Mouse (Mus musculus) limb, embryonic 14.5 days (tissue): ENCODE measurements around the gene Fis1. TPM values are rescaled to one million over a fixed set of nuclear protein-coding genes. Genes with fewer than 3 reads are reported as not detected.

Source experiments
- ATAC-seq: fragments of 200-750 bp; cut with Nextera tagmentation; 2 replicates; pipeline ENCODE4 v1.8.0; 2017; ENCODE audit warnings: low read depth, moderate number of reproducible peaks, moderate TSS enrichment; ENCODE audit not compliant: low FRiP score
- DNase-seq: peaks from one replicate; pipeline ENCODE4 v3.0.0-alpha.2; 2015; ENCODE audit warnings: low spot score
- H3K27ac ChIP-seq: fragments of 300-500 bp; sonication (generic); replicated peaks from 2 replicates; pipeline ENCODE4 v1.5.1; 2014; ENCODE audit warnings: low read depth, mild to moderate bottlenecking, low read length, moderate library complexity, mixed read lengths
- H3K27me3 ChIP-seq: fragments of 300-500 bp; sonication (generic); 2 replicates; pipeline ENCODE4 v1.6.1; 2014; ENCODE audit warnings: low read length, mixed read lengths; ENCODE audit not compliant: control insufficient read depth, insufficient read depth
- H3K36me3 ChIP-seq: fragments of 300-500 bp; sonication (generic); 2 replicates; pipeline ENCODE4 v1.6.1; 2014; ENCODE audit warnings: mild to moderate bottlenecking, low read length, moderate library complexity, mixed read lengths; ENCODE audit not compliant: control insufficient read depth, insufficient read depth
- H3K4me1 ChIP-seq: fragments of 300-500 bp; sonication (generic); 2 replicates; pipeline ENCODE4 v1.6.1; 2014; ENCODE audit warnings: antibody characterized with exemption, low read length, mixed read lengths; ENCODE audit not compliant: control insufficient read depth, insufficient read depth
- H3K4me2 ChIP-seq: fragments of 300-500 bp; sonication (generic); replicated peaks from 2 replicates; pipeline ENCODE4 v1.6.1; 2014; ENCODE audit warnings: low read depth, mild to moderate bottlenecking, low read length, moderate library complexity; ENCODE audit not compliant: severe bottlenecking
- H3K4me3 ChIP-seq: fragments of 300-500 bp; sonication (generic); replicated peaks from 2 replicates; pipeline ENCODE4 v1.5.1; 2014; ENCODE audit warnings: low read length
- H3K9ac ChIP-seq: fragments of 300-500 bp; sonication (generic); 2 replicates; pipeline ENCODE4 v1.6.1; 2014; ENCODE audit warnings: mild to moderate bottlenecking, low read depth, low read length, moderate library complexity; ENCODE audit not compliant: severe bottlenecking
- H3K9me3 ChIP-seq: fragments of 300-500 bp; sonication (generic); 2 replicates; pipeline ENCODE4 v1.6.1; 2016; ENCODE audit warnings: low read length; ENCODE audit not compliant: control insufficient read depth
- POLR2A ChIP-seq: fragments of 200-500 bp; IDR thresholded peaks from 2 replicates; pipeline ENCODE4 v1.8.0; 2012; ENCODE audit warnings: inconsistent platforms, mild to moderate bottlenecking, moderate library complexity, borderline replicate concordance; ENCODE audit not compliant: insufficient read depth, insufficient read length; ENCODE audit errors: extremely low read depth
- WGBS: fragments of 180-500 bp; shearing (Covaris S2); extraction: QIAGEN DNeasy Blood & Tissue Kit; methylation state at CpG from one replicate; pipeline ENCODE4 v1.1.7; 2014; 5-methylcytosine and 5-hydroxymethylcytosine counted together
- polyA plus RNA-seq, 2 experiments: library from polyadenylated mRNA; depleted of rRNA in 1 of 2; stranded (reverse) in 1 of 2; unstranded in 1 of 2; fragments of >200 nt; fragmentation: Nextera tagmentation in 1 of 2; extraction: Ambion mirVana in 1 of 2; gene quantifications; 2 replicates each; pipeline versions ENCODE4 v1.2.1 to v1.2.3; 2012 to 2014

The Fis1 gene
- polyA plus RNA-seq, 2 experiments: 225 to 284 TPM

- TF ChIP-seq POLR2A: no peak
- no peak for DNase-seq
- peaks cover 9% of the 10 kb centered on the region; the same call in 1 of the 2 replicates for H3K4me1 ChIP-seq
- no peak overlapping the region for H3K4me2 ChIP-seq
- no peak for ATAC-seq
- no peak overlapping the region for H3K9ac ChIP-seq
- no peak overlapping the region for H3K4me3 ChIP-seq
- H3K27me3 ChIP-seq: no peaks in the 10 kb centered on the region
- 72% methylated on average over 10 of the region's 10 CpGs for WGBS
- H3K27ac ChIP-seq: no peak overlapping the region
- no peaks in the 10 kb centered on the region for H3K9me3 ChIP-seq
- H3K36me3 ChIP-seq: peaks cover 36% of the 10 kb centered on the region
Measured at GRCm38 (mm10) chr5:136967592-136967991, 14.5 kb downstream of the Fis1 start.

GRCm38 (mm10) chr5:136970703-136971102 is 17.6 kb downstream of the Fis1 start:
- H3K36me3 ChIP-seq: peaks cover 9% of the 10 kb centered on the region
- H3K9me3 ChIP-seq: no peaks in the 10 kb centered on the region
- ATAC-seq (no peak), DNase-seq (no peak)
- 78% methylated on average over 1 of the region's 1 CpGs for whole genome bisulfite sequencing
- H3K4me1 ChIP-seq: peaks cover 4% of the 10 kb centered on the region; the same call in 1 of the 2 replicates
- H3K9ac ChIP-seq: no peak overlapping the region
- no peak overlapping the region for H3K27ac ChIP-seq
- H3K4me2 ChIP-seq: no peak overlapping the region
- H3K4me3 ChIP-seq: no peak overlapping the region
- no peaks in the 10 kb centered on the region for H3K27me3 ChIP-seq
- TF ChIP-seq POLR2A: no peak

GRCm38 (mm10) chr5:136973670-136974069 is 20.6 kb downstream of the Fis1 start:
- no peaks in the 10 kb centered on the region for H3K27me3 ChIP-seq
- no peak overlapping the region for H3K4me2 ChIP-seq
- H3K36me3 ChIP-seq: no peaks in the 10 kb centered on the region
- H3K9me3 ChIP-seq: no peaks in the 10 kb centered on the region
- no peak for ATAC-seq
- H3K4me1 ChIP-seq: no peaks in the 10 kb centered on the region
- H3K27ac ChIP-seq: no peak overlapping the region
- 76% methylated on average over 8 of the region's 8 CpGs for WGBS
- no peak for DNase-seq
- no peak overlapping the region for H3K4me3 ChIP-seq
- TF ChIP-seq POLR2A: no peak
- no peak overlapping the region for H3K9ac ChIP-seq

- Histone ChIP-seq H3K27ac (no peak overlapping the region), H3K36me3 (peaks cover 12% of the 10 kb centered on the region), H3K27me3 (no peaks in the 10 kb centered on the region), H3K9me3 (no peaks in the 10 kb centered on the region), H3K4me3 (no peak overlapping the region), H3K4me1 (no peaks in the 10 kb centered on the region), H3K9ac (no peak overlapping the region), H3K4me2 (no peak overlapping the region)
- DNase-seq (no peak), ATAC-seq (no peak)
- no peak for TF ChIP-seq POLR2A
- 81% methylated on average over 4 of the region's 4 CpGs for WGBS
Measured at GRCm38 (mm10) chr5:136977769-136978168, 24.7 kb downstream of the Fis1 start.

GRCm38 (mm10) chr5:136979762-136980161 is 26.7 kb downstream of the Fis1 start:
- Histone ChIP-seq H3K9ac (no peak overlapping the region), H3K4me2 (no peak overlapping the region), H3K9me3 (no peaks in the 10 kb centered on the region), H3K4me3 (no peak overlapping the region), H3K27me3 (no peaks in the 10 kb centered on the region), H3K36me3 (peaks cover 15% of the 10 kb centered on the region), H3K4me1 (no peaks in the 10 kb centered on the region), H3K27ac (no peak overlapping the region)
- DNase-seq (no peak), ATAC-seq (no peak)
- 67% methylated on average over 2 of the region's 2 CpGs for WGBS
- no peak for TF ChIP-seq POLR2A

GRCm38 (mm10) chr5:136980974-136981373 is 27.9 kb downstream of the Fis1 start:
- no peak for TF ChIP-seq POLR2A
- Histone ChIP-seq H3K27me3 (no peaks in the 10 kb centered on the region), H3K4me3 (no peak overlapping the region), H3K9ac (no peak overlapping the region), H3K36me3 (peaks cover 15% of the 10 kb centered on the region), H3K4me1 (peaks cover 2% of the 10 kb centered on the region), H3K9me3 (no peaks in the 10 kb centered on the region), H3K27ac (no peak overlapping the region), H3K4me2 (no peak overlapping the region)
- no peak for DNase-seq
- no peak for ATAC-seq
- 91% methylated on average over 8 of the region's 8 CpGs for WGBS
